Mouse (Mus musculus) spleen, embryonic (tissue): Measurements from ENCODE around the gene Ms4a4c.
"Not testable (repeated sequence)": the region's sequence is repeated elsewhere in the genome, so short reads cannot be mapped to it uniquely, and the experiment has no call there.

Experiments used
- CTCF ChIA-PET: fragments of 350-600 bp; sonication (Branson Sonifier 250); formaldehyde crosslinking; loops from one replicate; lab custom pipeline; 2022; lab: Charles Lee

The Ms4a4c gene

GRCm38 (mm10) chr19:11447238-11447637, 42.7 kb downstream of the Ms4a4c start:
- CTCF ChIA-PET: no interaction called here

GRCm38 (mm10) chr19:11459041-11459440, 54.5 kb downstream of the Ms4a4c start:
- CTCF ChIA-PET: not testable (repeated sequence)

- CTCF ChIA-PET: interaction anchor here (0.7 kb wide), 1 partner anchor 67 kb away, joined by 7 read pairs; no protein-coding TSS in a partner anchor
Observed at GRCm38 (mm10) chr19:11464795-11465194, 60.2 kb downstream of the Ms4a4c start.

- CTCF ChIA-PET: no interaction called here
Observed at GRCm38 (mm10) chr19:11466471-11466870, 61.9 kb downstream of the Ms4a4c start.

GRCm38 (mm10) chr19:11468361-11468760, 63.8 kb downstream of the Ms4a4c start:
- CTCF ChIA-PET: not testable (repeated sequence)

GRCm38 (mm10) chr19:11469215-11469614, 64.6 kb downstream of the Ms4a4c start, which contains the start of gene Ms4a6c:
TSS of gene Ms4a6c (plus strand) at chr19:11469366.
- CTCF ChIA-PET: interaction anchor here (0.6 kb wide), 1 partner anchor 68 kb away, joined by 4 read pairs; no protein-coding TSS in a partner anchor
